Mouse (Mus musculus) forebrain, embryonic 16.5 days (tissue): ENCODE data around the gene Atn1. TPM values are rescaled to one million over a fixed set of nuclear protein-coding genes. Genes with fewer than 3 reads are reported as not detected.

ENCODE experiments used
- ATAC-seq: fragments of 200-750 bp; cut with Nextera tagmentation; 2 replicates; pipeline ENCODE4 v1.8.0; 2017; ENCODE audit warnings: mild to moderate bottlenecking, moderate library complexity
- H3K27ac ChIP-seq: fragments of 300-500 bp; sonication (generic); 2 replicates; pipeline ENCODE4 v1.5.1; 2014; ENCODE audit warnings: low read length, control low read depth
- H3K27me3 ChIP-seq: fragments of 300-500 bp; sonication (generic); replicated peaks from 2 replicates; pipeline ENCODE4 v1.6.1; 2014; ENCODE audit warnings: low read length; ENCODE audit not compliant: control insufficient read depth, insufficient read depth
- H3K36me3 ChIP-seq: fragments of 300-500 bp; sonication (generic); 2 replicates; pipeline ENCODE4 v1.6.1; 2014; ENCODE audit not compliant: control insufficient read depth, insufficient read depth
- H3K4me1 ChIP-seq: fragments of 300-500 bp; sonication (generic); replicated peaks from 2 replicates; pipeline ENCODE4 v1.6.1; 2014; ENCODE audit warnings: low read length; ENCODE audit not compliant: control insufficient read depth, insufficient read depth
- H3K4me2 ChIP-seq: fragments of 300-500 bp; sonication (generic); 2 replicates; pipeline ENCODE4 v1.6.1; 2014; ENCODE audit warnings: mild to moderate bottlenecking, low read length, control low read depth
- H3K4me3 ChIP-seq: fragments of 300-500 bp; sonication (generic); replicated peaks from 2 replicates; pipeline ENCODE4 v1.5.1; 2014; ENCODE audit warnings: mild to moderate bottlenecking, low read length, control low read depth
- H3K9ac ChIP-seq: fragments of 300-500 bp; sonication (generic); replicated peaks from 2 replicates; pipeline ENCODE4 v1.6.1; 2014; ENCODE audit warnings: low read depth, low read length, control low read depth
- H3K9me3 ChIP-seq: fragments of 300-500 bp; sonication (generic); 2 replicates; pipeline ENCODE4 v1.6.1; 2016; ENCODE audit warnings: low read length; ENCODE audit not compliant: control insufficient read depth
- WGBS: fragments of 180-500 bp; shearing (Covaris S2); extraction: QIAGEN DNeasy Blood & Tissue Kit; methylation state at CpG from one replicate; pipeline ENCODE4 v1.1.7; 2014; 5-methylcytosine and 5-hydroxymethylcytosine counted together
- polyA plus RNA-seq: library from polyadenylated mRNA; unstranded; fragments of >200 nt; fragmentation: Nextera tagmentation; extraction: Ambion mirVana; gene quantifications from 2 replicates; pipeline ENCODE4 v1.2.1, GENCODE M21; 2015

Gene Atn1
- polyA plus RNA-seq, 1 experiment from 2014 or later: 27.0 TPM

DNA sequence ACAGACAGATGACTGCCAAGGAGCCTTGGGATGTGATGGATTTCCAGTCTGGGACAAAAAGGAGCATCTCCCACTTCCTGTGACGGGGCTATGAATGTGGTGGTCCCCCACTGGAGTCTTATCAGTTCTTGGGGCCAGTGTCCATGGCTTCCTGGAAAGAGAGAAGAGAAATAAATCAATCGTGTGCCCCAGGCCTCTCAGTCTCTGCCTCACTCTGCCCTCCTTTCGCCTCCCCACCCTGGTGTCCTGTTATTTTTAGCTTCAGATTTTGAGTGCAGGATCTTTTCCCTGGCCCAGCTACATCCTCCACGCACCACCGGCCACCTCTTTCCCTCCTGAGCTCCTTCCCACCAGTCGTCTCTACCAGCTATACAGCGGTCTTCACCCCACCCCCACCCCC lies 13.7 kb upstream of the Atn1 start:
- H3K27me3 ChIP-seq: no peaks in the 10 kb centered on the region
- H3K9ac ChIP-seq: peak overlapping the region; percentile 77
- no peak for ATAC-seq
- peak overlapping the region; percentile 86 for H3K4me2 ChIP-seq
- no peaks in the 10 kb centered on the region for H3K36me3 ChIP-seq
- no peak overlapping the region for H3K27ac ChIP-seq
- H3K9me3 ChIP-seq: no peaks in the 10 kb centered on the region
- 62% methylated on average over 7 of the region's 7 CpGs for WGBS
- H3K4me3 ChIP-seq: peak overlapping the region; percentile 62
- H3K4me1 ChIP-seq: peaks cover 14% of the 10 kb centered on the region

DNA sequence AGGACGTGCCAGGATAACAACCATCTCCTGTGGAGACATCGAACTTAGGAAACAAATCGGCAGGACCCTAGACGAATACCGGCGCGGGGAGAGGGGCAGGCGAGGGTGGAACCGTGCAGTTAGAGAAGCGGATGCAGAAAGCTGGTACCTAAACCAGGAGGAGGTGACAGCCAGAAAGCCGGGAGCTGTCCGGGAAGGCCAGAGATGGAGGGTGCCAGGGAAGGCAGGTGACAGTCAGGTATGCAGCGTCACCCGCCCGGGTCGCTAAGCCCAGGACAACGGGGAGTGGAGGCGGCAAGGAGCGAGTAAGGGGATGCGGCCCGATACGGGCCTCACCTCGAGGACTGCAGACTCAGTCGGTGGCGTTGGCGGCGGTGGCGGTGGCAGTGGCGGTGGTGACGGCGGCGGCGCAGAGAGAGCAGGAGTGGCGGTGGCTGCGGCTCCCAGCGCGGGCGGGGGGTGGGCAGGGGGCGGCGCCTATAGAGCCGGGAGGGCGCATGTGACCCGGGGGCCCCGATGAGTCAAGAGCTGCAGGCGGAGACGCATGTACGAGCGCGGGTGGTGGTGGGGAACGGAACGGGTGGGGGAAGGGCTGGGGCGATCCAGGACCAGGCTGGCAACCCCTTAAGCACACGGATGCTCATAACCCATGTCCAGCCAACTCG lies 12.9 kb upstream of the Atn1 start, which contains the start of gene Eno2:
TSS of gene Eno2 (minus strand) at position 573 of the 665 bp plus-strand sequence.
- no peaks in the 10 kb centered on the region for H3K36me3 ChIP-seq
- peak within 1 kb of the TSS; percentile 86 for H3K4me2 ChIP-seq
- peaks cover 14% of the 10 kb centered on the region for H3K4me1 ChIP-seq
- peak; percentile 89 for ATAC-seq
- peak within 1 kb of the TSS; percentile 77 for H3K9ac ChIP-seq
- peak within 1 kb of the TSS; percentile 37; the same call in 1 of the 2 replicates for H3K27ac ChIP-seq
- H3K4me3 ChIP-seq: peak within 1 kb of the TSS; percentile 62
- no peaks in the 10 kb centered on the region for H3K27me3 ChIP-seq
- WGBS: under 1% methylated on average over 42 of the region's 54 CpGs
- no peaks in the 10 kb centered on the region for H3K9me3 ChIP-seq

- Histone ChIP-seq H3K4me2 (peak overlapping the region; percentile 86), H3K4me1 (peaks cover 14% of the 10 kb centered on the region), H3K27me3 (no peaks in the 10 kb centered on the region), H3K36me3 (no peaks in the 10 kb centered on the region), H3K9me3 (no peaks in the 10 kb centered on the region), H3K27ac (no peak overlapping the region), H3K9ac (peak overlapping the region; percentile 77), H3K4me3 (peak overlapping the region; percentile 62)
- 9% methylated on average over 9 of the region's 9 CpGs for WGBS
- ATAC-seq: no peak
These were observed 12.3 kb upstream of the Atn1 start for GRCm38 (mm10) chr6:124768704-124769044.

GRCm38 (mm10) chr6:124767920-124768703 lies 11.8 kb upstream of the Atn1 start:
- H3K27ac ChIP-seq: no peak overlapping the region
- peaks cover 14% of the 10 kb centered on the region for H3K4me1 ChIP-seq
- no peak for ATAC-seq
- H3K4me2 ChIP-seq: peak overlapping the region; percentile 86
- no peaks in the 10 kb centered on the region for H3K36me3 ChIP-seq
- H3K9me3 ChIP-seq: no peaks in the 10 kb centered on the region
- H3K4me3 ChIP-seq: peak overlapping the region; percentile 62
- H3K9ac ChIP-seq: no peak overlapping the region
- 25% methylated on average over 19 of the region's 19 CpGs for WGBS
- no peaks in the 10 kb centered on the region for H3K27me3 ChIP-seq

- Histone ChIP-seq H3K4me2 (no peak overlapping the region), H3K27me3 (no peaks in the 10 kb centered on the region), H3K36me3 (no peaks in the 10 kb centered on the region), H3K27ac (no peak overlapping the region), H3K4me1 (peaks cover 14% of the 10 kb centered on the region), H3K9me3 (no peaks in the 10 kb centered on the region), H3K4me3 (no peak overlapping the region), H3K9ac (no peak overlapping the region)
- 37% methylated on average over 4 of the region's 4 CpGs for WGBS
- ATAC-seq: no peak
These were observed 11.2 kb upstream of the Atn1 start for GRCm38 (mm10) chr6:124767536-124767919.

DNA sequence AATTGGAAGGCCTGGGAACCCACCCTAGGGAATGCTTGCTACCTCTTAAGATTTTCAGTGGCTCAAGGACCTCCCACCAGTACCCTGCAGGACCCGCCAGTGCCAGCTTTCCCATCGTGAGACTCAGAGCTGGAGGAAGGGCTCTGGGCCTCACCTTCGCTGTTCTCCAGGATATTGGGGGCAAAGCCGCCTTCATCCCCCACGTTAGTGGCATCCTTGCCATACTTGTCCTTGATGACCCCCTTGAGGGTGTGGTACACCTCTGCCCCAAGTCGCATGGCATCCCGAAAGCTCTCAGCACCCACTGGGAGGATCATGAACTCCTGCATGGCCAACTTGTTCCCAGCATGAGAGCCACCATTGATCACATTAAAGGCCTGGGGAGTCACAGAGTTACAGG lies 9.6 kb upstream of the Atn1 start:
- H3K4me2 ChIP-seq: no peak overlapping the region
- ATAC-seq: no peak
- H3K27me3 ChIP-seq: no peaks in the 10 kb centered on the region
- peaks cover 14% of the 10 kb centered on the region for H3K4me1 ChIP-seq
- H3K27ac ChIP-seq: no peak overlapping the region
- H3K36me3 ChIP-seq: no peaks in the 10 kb centered on the region
- H3K9me3 ChIP-seq: no peaks in the 10 kb centered on the region
- no peak overlapping the region for H3K9ac ChIP-seq
- no peak overlapping the region for H3K4me3 ChIP-seq
- 85% methylated on average over 7 of the region's 7 CpGs for WGBS

DNA sequence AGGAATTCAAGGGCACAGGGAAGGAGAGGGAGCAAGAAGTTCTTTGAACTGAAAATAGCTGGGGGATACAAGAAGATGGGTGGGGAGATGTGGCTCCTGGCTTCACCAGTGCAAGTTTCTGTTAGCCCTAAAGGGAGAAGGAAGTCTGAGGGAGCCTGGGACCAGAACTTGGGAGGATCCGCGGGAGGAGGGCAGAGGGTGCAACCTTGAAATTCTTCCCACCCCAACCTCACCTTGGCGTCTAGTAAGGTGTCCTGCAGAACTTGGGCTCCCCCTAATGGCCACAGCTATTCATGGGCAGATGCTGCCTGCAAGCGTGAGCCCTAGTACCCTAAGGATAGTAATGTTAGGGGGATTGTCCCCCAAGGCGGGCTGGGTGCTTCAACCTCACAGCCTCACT lies 2.9 kb upstream of the Atn1 start:
- H3K4me3 ChIP-seq: no peak overlapping the region
- H3K27me3 ChIP-seq: no peaks in the 10 kb centered on the region
- 2% methylated on average over 5 of the region's 5 CpGs for WGBS
- no peak overlapping the region for H3K9ac ChIP-seq
- peaks cover 34% of the 10 kb centered on the region for H3K4me1 ChIP-seq
- H3K36me3 ChIP-seq: no peaks in the 10 kb centered on the region
- H3K4me2 ChIP-seq: no peak overlapping the region
- no peaks in the 10 kb centered on the region for H3K9me3 ChIP-seq
- ATAC-seq: no peak
- peak overlapping the region; percentile 95 for H3K27ac ChIP-seq

DNA sequence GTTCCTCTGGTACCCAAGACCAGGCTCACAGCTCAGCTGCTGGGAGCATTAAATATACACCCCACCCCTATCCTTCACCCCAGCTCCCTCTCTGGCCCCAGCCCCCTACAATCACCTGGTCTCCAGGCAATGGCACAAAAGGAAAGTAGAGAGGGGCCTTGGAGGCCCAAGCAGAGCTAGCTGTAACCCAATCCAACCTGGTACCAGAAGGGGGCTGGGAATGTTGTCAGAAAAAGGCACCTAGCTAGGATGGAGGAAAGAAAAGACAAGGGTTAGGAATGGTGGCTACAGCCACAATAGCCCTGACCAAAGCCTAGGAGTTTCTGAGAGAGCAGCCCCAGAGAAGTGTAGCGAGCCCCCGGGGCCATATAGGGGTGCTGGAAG lies 2.5 kb upstream of the Atn1 start:
- peak overlapping the region; percentile 95 for H3K27ac ChIP-seq
- no peak for ATAC-seq
- no peak overlapping the region for H3K9ac ChIP-seq
- H3K4me1 ChIP-seq: peaks cover 37% of the 10 kb centered on the region
- no peaks in the 10 kb centered on the region for H3K27me3 ChIP-seq
- no peaks in the 10 kb centered on the region for H3K9me3 ChIP-seq
- WGBS: 48% methylated on average over 2 of the region's 2 CpGs
- H3K4me3 ChIP-seq: no peak overlapping the region
- H3K4me2 ChIP-seq: no peak overlapping the region
- no peaks in the 10 kb centered on the region for H3K36me3 ChIP-seq

DNA sequence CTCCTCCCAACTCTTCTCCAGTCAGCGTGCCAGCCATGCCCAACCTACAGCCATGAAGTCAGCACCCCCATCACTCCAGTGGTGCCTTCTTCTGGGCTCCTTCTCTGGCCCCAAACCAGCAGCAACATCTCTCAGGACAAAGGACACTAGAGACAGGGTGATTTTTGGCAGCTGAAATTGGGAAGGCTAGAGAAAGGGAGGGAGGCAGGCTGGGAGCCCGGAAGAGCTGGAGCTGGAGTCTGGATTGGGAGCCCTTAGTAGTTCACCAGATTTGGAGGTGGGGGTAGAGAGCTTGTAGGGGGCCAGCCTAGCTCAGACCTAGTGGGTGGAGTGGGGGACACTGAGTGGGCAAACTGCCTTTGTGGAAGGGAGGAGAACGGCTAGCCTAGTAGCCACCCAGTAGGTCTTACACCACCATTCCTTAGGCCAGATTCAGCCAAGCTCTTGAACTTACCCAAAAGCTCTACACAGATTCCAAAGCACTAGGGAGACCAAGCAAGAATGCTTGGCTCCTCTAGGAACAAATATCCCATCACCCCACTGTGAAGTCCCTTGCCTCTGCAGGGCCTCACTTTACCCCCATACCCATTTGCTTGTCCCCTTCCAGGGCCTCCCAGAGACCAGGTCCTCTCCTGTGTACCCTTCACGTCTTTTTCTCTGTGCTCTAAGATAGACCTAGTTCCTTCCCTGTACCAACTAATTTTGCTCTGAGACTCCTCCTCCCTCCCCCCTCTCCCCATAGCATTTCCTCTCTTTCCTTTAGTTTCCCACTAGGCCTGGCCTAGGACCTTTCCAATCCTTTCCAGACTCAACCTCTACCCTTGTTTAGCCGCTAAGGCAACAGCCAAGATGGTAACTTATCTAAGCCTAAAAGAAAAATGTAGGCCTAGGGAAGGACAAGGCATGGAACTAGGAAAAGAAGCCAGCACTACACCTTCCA lies 1.9 kb upstream of the Atn1 start:
- no peaks in the 10 kb centered on the region for H3K9me3 ChIP-seq
- H3K4me3 ChIP-seq: peak overlapping the region; percentile 64
- no peaks in the 10 kb centered on the region for H3K36me3 ChIP-seq
- H3K27me3 ChIP-seq: no peaks in the 10 kb centered on the region
- peak; percentile 27 for ATAC-seq
- peak overlapping the region; percentile 95 for H3K27ac ChIP-seq
- WGBS: 20% methylated on average over 5 of the region's 5 CpGs
- peak overlapping the region; percentile 54 for H3K4me2 ChIP-seq
- peaks cover 43% of the 10 kb centered on the region for H3K4me1 ChIP-seq
- peak overlapping the region; percentile 82 for H3K9ac ChIP-seq
